Mouse (Mus musculus) lung, postnatal 25 days (tissue): ENCODE measurements around the gene Zg16.

ENCODE experiments used
- DNase-seq: peaks from one replicate; pipeline ENCODE4 v3.0.0; 2022; ENCODE audit warnings: low spot score

Zg16 gene

DNA sequence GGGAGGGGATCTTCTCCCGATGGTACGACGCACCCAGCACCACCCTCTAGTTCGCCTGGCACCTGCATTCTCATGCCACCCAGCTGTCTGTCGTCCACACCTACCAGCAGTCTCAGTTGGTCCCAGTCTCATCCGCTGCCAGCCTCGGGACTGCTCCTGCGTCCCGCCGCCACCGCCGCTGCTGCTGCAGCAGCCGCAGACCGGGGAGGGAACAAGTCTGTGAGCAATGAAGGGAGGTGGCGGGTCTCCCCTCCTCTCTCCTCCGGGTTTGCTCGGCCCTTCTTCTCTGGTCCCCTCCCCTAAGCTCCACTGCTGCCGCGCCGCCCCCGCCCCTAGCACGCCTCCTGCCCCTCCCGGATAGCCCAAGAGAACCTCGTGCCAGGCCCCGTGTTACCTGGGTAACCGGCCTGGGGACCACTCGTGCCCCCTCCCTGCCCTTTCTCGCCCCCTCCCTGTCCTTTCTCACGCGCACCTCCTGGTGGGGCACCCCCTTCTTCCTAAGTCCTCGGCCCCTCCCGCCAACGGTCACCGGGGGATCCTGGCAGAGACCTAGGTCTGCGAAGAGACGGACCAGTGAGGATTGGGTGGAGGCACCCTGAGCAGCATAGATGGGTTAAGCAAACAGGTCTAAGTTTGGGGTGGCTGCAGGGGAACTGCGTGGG is 66.1 kb downstream of the Zg16 start, which contains the start of the genes Gm42742 and Prrt2:
Gm42742 (minus strand) TSS at position 197 of the 662 bp plus-strand sequence.
Prrt2 (minus strand) TSS at position 311 of the 662 bp plus-strand sequence.
- peak; percentile 36 for DNase-seq

- no peak for DNase-seq
Observed at GRCm38 (mm10) chr7:127020491-127020890, 66.6 kb downstream of the Zg16 start.

GRCm38 (mm10) chr7:127020031-127020430 is 67.1 kb downstream of the Zg16 start:
- no peak for DNase-seq

GRCm38 (mm10) chr7:127019306-127019960 is 67.7 kb downstream of the Zg16 start:
- DNase-seq, result no peak

DNA sequence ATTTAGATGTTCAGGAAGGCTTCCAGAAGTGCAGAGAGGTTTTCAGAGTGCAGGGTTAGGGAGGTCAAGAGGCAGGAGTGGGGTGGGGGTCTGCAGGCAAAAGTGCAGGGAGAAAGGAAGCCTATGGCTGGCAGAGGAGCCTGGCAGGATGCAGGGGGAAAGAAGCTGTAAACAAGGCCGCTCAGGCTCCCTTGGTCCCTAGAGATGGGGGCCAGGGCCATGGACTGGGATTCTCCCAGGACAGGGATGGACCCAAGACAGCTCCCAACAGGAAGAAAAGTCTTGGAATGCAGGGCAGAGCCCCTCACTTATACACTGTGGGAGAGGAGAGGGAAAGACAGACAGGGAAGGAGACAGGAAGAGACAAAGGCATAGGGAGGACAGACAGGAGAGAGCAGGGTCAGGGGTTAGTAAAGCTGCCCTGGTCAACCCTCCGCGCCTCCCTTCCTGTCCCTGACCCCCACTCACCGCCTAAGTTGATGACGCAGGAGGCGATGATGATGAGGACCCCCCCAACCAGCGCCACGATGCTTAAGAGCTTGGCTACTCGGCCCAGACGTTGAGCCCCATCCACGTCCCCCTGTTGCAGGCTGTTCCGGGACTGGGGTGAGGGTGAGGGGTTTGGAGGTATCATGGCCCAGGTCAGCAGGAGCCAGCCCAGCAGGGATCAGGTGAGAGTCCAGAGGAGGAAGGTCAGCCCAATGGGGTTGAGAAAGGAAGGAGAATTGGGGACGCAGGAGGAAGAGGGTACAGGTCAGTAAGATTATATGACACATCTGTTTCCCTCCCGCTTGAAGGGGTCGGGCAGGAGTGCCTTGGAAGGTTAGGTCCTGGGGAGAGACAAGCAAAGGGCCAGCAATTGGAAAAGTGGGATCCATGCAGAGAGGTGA is 68.5 kb downstream of the Zg16 start:
- no peak for DNase-seq

DNA sequence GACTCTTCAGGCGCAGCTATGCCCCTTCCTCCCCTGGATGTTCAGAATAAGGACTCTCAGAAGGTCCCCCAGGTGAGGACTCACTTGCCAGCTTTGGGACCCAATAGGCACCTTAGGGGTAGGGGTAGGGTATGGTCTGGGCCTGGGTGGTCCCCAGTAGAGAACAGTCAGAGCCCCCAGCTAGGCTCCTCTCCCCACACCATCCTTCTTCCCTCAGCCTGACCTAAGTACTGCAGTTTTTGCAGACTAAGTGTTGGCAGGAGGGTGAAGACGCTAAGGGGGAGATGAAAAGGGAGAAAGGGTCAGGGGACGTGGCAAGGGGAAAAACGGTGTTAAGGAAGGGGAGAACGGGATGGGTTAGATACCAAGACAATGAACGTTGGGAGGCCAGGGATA is 69.2 kb downstream of the Zg16 start:
- DNase-seq, result no peak

- DNase-seq, result peak; percentile 98
Observed at GRCm38 (mm10) chr7:127016971-127017949, 69.9 kb downstream of the Zg16 start, which contains the start of gene Pagr1a. Gene Pagr1a, minus strand, starts transcription at chr7:127017352.

GRCm38 (mm10) chr7:127016486-127016938 is 70.6 kb downstream of the Zg16 start:
- no peak for DNase-seq

- no peak for DNase-seq
Observed at GRCm38 (mm10) chr7:127016481-127016485, 70.8 kb downstream of the Zg16 start, which contains the start of gene Pagr1b. Gene Pagr1b, minus strand, starts transcription at chr7:127016484.

- peak; percentile 49 for DNase-seq
Observed at GRCm38 (mm10) chr7:127016081-127016480, 71.0 kb downstream of the Zg16 start.

GRCm38 (mm10) chr7:127014993-127015392 is 72.1 kb downstream of the Zg16 start:
- no peak for DNase-seq

DNA sequence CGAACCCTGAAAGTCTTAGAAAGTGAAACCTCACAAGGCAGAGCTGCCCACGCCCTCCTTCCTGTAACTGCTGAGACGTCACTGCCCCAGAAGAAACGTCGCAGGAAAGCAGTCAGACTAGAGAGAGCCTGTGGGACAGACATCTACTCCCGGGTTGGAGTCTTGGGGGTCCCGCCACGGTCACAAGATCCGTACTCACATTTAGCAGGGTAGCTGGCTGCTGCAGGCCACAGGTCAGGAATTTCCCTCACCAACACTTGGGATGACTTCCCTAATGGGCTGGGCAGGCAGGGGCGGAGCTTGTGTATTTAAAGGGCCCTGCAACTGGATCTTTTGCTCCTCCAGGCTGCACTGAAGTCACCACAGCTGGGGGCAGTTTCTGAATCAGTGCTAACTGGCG is 72.8 kb downstream of the Zg16 start, which contains the start of gene Mvp:
Mvp (minus strand) TSS at position 302 of the 400 bp plus-strand sequence.
- peak; percentile 82 for DNase-seq

GRCm38 (mm10) chr7:127013385-127013784 is 73.7 kb downstream of the Zg16 start:
- no peak for DNase-seq

DNA sequence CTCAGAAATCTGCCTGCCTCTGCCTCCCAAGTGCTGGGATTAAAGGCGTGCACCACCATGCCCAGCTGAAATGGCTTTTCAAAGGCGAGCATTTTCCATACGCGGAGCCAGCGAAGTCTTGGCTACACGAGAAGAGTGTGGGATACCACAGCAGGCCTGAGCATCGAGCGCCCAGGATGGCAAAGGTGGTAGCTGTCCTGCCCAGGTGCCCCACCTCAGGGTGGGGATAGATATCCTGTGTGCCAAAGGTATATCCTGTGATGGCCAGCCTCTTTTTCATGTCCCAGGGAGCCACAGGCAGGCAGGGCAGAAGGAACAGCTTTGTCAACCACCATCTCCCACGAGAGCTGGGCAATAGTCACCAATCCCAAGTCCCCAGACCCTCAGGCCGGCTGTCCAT is 74.3 kb downstream of the Zg16 start:
- no peak for DNase-seq

GRCm38 (mm10) chr7:127012374-127012773 is 74.8 kb downstream of the Zg16 start:
- DNase-seq, result no peak

GRCm38 (mm10) chr7:127011717-127012116 is 75.4 kb downstream of the Zg16 start:
- DNase-seq, result no peak

- no peak for DNase-seq
Observed at GRCm38 (mm10) chr7:127011051-127011450, 76.1 kb downstream of the Zg16 start.

GRCm38 (mm10) chr7:127009307-127010085 is 77.6 kb downstream of the Zg16 start:
- DNase-seq, result no peak

- peak; percentile 77 for DNase-seq
Observed at GRCm38 (mm10) chr7:127008239-127009019, 78.7 kb downstream of the Zg16 start.
